Mouse (Mus musculus) lung, postnatal 10 days (tissue): ENCODE results near the gene Knop1.

Experiments
- DNase-seq: peaks from one replicate; pipeline ENCODE4 v3.0.0; 2021

The Knop1 gene

GRCm38 (mm10) chr7:118846329-118846728, 9.7 kb downstream of the Knop1 start:
- DNase-seq: peak; percentile 33

- no peak for DNase-seq
Observed at GRCm38 (mm10) chr7:118845141-118845540, 10.9 kb downstream of the Knop1 start.

- no peak for DNase-seq
Observed at GRCm38 (mm10) chr7:118842938-118843337, 13.1 kb downstream of the Knop1 start.

- no peak for DNase-seq
Observed at GRCm38 (mm10) chr7:118841796-118842195, 14.3 kb downstream of the Knop1 start.

- no peak for DNase-seq
Observed at GRCm38 (mm10) chr7:118841030-118841745, 14.9 kb downstream of the Knop1 start.

- DNase-seq: no peak
Observed at GRCm38 (mm10) chr7:118837901-118838300, 18.2 kb downstream of the Knop1 start.

GRCm38 (mm10) chr7:118827975-118828416, 28.1 kb downstream of the Knop1 start:
- DNase-seq: no peak

- DNase-seq: no peak
Observed at GRCm38 (mm10) chr7:118824451-118824850, 31.6 kb downstream of the Knop1 start.

- DNase-seq: no peak
Observed at GRCm38 (mm10) chr7:118821887-118822556, 34.0 kb downstream of the Knop1 start.

- peak; percentile 25 for DNase-seq
Observed at GRCm38 (mm10) chr7:118821356-118821755, 34.7 kb downstream of the Knop1 start.

- DNase-seq: no peak
Observed at GRCm38 (mm10) chr7:118819666-118820065, 36.4 kb downstream of the Knop1 start.

GRCm38 (mm10) chr7:118817741-118818140, 38.3 kb downstream of the Knop1 start:
- no peak for DNase-seq

- no peak for DNase-seq
Observed at GRCm38 (mm10) chr7:118816275-118816674, 39.8 kb downstream of the Knop1 start.

GRCm38 (mm10) chr7:118813592-118813991, 42.5 kb downstream of the Knop1 start:
- no peak for DNase-seq

- no peak for DNase-seq
Observed at GRCm38 (mm10) chr7:118811407-118812106, 44.5 kb downstream of the Knop1 start.

- peak; percentile 48 for DNase-seq
Observed at GRCm38 (mm10) chr7:118807899-118808298, 48.2 kb downstream of the Knop1 start.

- no peak for DNase-seq
Observed at GRCm38 (mm10) chr7:118806631-118807411, 49.2 kb downstream of the Knop1 start.

- DNase-seq: no peak
Observed at GRCm38 (mm10) chr7:118803425-118803824, 52.6 kb downstream of the Knop1 start.

GRCm38 (mm10) chr7:118801791-118802190, 54.3 kb downstream of the Knop1 start:
- peak; percentile 19 for DNase-seq

GRCm38 (mm10) chr7:118800112-118800734, 55.8 kb downstream of the Knop1 start:
- no peak for DNase-seq

GRCm38 (mm10) chr7:118798105-118798570, 57.9 kb downstream of the Knop1 start:
- no peak for DNase-seq

GRCm38 (mm10) chr7:118797600-118797999, 58.5 kb downstream of the Knop1 start:
- DNase-seq: no peak
